Mouse (Mus musculus): ENCODE measurements around the gene Sval3.

Gene Sval3

GRCm38 (mm10) chr6:41967840-41968239 lies at the start of gene Sval3:
Sval3 (plus strand) TSS chr6:41968140.
- DNase-seq (ENCODE audit: low spot score in 2 of 2), result no peak

- no peak for DNase-seq (ENCODE audit: low spot score in 2 of 2)
Observed at GRCm38 (mm10) chr6:41951330-41951729, 16.6 kb upstream of the Sval3 start, which contains the start of gene Sval1. Sval1 (plus strand) TSS chr6:41951630.
